Mouse (Mus musculus) MEL-GATA-1-ER (cell line): Measurements from ENCODE around the gene Panx1.

Source experiments
- DNase-seq: peaks from one replicate; pipeline ENCODE4 v3.0.0-alpha.2; 2012; ENCODE audit warnings: low read depth; ENCODE audit errors: extremely low read depth

Gene Panx1

DNA sequence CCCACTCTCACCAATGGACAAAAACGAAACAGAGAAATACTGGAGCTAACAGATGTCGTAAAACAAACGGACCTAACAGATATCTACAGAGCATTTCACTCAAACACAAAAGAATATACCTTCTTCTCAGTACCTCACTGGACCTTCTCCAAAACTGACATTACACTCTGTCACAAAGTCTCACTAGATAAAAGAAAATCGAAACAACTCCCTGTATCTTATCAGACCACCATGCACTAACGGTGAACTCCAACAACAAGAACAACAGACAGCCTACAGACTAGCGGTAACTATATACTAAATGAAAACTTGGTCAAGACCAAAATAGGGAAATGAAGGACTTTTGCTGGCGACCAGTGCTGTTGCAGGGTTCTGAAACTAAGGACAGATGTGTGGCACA, 71.5 kb downstream of the Panx1 start:
- DNase-seq = no peak

DNA sequence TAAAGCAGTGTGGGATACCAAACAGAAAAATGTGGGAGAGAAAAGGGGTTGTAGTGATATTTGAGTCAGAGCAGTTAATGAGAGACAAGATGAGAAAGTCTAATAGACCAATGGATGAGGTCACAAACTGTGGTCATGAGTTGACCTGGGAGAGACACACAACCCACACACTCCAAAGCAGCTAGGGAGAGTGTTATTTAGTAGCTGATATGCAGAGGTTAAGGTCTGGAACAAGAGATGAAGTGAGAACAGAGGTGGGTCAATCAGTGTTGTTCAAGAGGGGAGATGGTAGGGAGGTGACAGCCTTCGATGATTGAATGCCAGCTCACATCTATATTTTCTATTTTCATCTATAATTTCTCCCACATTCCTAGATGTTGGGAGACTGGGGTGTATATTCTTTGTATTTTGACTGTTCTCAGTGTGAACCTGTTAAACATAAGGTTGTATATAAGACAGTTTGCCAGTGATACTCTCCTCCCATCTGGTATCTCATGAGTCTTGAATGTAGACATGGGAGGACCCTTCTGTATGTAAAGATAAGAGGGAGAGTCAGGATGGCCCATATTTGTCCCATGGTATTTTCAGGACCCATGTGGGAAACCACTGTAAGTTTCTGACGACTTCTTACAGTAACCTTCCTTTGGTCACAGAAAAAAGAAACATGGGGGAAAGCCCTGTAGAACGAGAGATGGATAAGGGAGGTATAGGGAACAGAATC, 74.3 kb downstream of the Panx1 start:
- no peak for DNase-seq

DNA sequence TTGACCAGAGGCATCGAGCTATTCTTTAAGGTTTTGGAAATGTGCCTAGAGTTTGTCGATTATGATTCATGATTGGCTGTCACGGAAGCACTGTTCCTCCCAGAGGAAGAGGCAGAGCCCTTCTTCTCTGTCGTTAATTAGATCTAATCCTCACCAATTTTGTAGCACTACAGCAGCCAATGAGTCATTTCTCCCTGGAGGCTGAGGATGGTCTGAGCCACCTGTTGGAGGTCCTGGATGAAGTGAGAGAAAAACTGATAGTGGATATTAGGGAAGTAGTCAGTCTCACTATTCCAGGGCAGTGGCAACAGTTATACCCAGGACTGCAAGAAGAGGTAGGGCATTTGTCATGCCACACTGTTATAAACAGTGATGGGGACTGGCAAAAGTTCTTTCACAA, 75.1 kb downstream of the Panx1 start:
- no peak for DNase-seq

DNA sequence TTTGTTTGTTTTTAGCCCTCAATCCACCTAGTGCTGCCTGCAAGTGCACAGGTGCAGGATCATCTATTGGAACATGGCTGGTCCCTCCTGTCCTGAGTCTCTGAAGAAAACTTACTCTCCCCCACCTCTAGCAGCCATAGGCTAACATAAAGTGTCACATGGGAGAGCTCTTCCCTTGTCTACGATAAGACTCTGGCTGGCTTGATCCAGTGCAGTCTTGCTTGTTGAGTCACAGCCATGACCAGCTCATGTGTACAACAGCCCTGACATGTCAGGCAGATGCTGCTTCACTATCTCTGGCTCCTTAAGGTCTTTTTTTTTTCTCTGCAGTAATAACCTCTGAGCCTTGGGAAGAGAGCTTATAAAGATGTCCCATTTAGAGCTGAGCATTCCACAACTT, 77.7 kb downstream of the Panx1 start:
- no peak for DNase-seq

DNA sequence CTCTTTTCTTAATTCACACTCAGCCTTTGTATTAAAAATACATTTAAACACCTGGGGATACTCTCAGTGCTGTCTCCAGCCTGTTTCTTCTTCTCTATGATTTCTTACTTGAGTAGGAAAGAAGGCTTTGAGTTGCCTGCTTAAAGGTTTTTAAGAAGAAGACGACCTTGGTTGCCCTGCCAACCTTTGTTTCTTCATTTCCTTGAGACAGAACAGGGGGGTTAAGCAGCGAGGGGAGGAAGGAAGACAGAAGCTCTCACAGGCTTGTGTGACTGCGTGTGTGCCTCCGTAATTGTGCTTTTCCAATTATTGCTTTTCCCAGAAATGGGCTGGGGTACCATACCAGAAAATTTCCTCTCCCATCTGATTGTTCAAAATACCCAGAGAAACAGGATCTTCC, 78.5 kb downstream of the Panx1 start:
- DNase-seq = no peak

DNA sequence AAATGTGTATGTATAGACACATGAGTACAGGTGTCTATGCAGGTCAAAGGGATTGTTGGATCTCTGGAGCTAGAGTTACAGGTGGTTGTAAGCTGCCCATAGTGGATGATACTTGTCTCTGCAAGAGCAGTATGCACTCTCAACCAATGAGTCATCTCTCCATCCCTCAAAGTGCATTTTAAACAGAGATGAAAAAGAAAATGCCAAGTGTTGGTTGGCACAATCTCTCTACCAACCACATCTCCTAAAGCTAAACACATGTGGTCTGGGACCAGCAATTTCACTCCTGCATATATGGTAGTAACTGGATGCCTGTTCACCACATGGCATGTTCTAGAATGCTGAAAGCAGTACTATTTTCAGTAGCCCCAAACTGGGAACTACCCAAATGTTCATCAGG, 79.9 kb downstream of the Panx1 start:
- DNase-seq = no peak

DNA sequence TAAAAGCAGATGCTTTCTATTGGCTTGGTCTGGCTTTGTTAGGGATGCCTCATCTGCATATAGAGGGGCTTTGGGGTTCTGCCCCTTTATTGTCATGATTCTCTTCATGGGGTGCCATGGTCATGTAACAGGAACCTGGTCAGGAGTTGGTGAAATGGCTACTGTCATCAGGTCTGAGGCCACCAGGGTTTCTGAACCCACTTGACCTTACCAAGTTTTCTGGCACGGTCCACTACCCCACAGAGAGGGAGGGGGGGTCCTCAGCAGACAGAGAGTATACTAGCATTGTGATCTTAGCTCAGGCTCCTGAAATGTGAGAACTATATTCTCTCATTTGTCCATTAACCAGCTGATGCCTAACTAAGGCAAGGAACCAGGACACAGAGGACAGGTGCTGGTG, 82.5 kb downstream of the Panx1 start:
- no peak for DNase-seq

DNA sequence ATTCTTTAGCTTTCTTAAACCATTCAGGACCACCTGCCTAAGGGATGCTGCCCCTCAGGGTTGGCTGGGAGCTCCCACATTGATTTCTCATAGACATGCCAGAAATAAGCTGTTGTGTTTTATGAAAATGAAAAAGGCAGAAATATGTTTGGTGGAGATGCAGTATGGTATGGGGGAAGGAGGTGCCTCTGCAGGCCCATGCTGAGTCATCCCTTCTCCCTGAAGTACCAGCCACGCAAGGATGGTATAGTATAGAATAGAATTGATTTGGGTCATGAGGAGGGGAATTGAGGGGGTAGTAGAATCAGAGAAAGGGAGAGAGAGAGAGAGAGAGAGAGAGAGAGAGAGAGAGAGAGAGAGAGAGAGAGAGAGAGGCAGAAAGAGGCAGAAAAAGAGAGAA, 90.6 kb downstream of the Panx1 start:
- no peak for DNase-seq
